Mouse (Mus musculus) megakaryocyte, adult 5-6 weeks (primary cell): ENCODE data around the gene Ggt6. TPM values are rescaled to one million over a fixed set of nuclear protein-coding genes. Genes with fewer than 3 reads are reported as not detected.
"Not testable (repeated sequence)": the region's sequence is repeated elsewhere in the genome, so short reads cannot be mapped to it uniquely, and the experiment has no call there.

Experiments used
- ATAC-seq: 2 replicates; pipeline ENCODE4 v1.8.0; 2016; ENCODE audit warnings: mild to moderate bottlenecking, inconsistent platforms; ENCODE audit not compliant: poor library complexity, severe bottlenecking
- total RNA-seq, 2 experiments: library from RNA; stranded (forward) in 1 of 2; stranded (reverse) in 1 of 2; fragments of 153-499, 151-499 nt in 1 of 2; fragments of 221-1000, 200-1000 nt in 1 of 2; gene quantifications; 2 replicates each; pipeline versions ENCODE4 v1.2.3 to v1.2.4; 2015 to 2017

Gene Ggt6
- total RNA-seq, 2 experiments from 2014 or later, result not detected

DNA sequence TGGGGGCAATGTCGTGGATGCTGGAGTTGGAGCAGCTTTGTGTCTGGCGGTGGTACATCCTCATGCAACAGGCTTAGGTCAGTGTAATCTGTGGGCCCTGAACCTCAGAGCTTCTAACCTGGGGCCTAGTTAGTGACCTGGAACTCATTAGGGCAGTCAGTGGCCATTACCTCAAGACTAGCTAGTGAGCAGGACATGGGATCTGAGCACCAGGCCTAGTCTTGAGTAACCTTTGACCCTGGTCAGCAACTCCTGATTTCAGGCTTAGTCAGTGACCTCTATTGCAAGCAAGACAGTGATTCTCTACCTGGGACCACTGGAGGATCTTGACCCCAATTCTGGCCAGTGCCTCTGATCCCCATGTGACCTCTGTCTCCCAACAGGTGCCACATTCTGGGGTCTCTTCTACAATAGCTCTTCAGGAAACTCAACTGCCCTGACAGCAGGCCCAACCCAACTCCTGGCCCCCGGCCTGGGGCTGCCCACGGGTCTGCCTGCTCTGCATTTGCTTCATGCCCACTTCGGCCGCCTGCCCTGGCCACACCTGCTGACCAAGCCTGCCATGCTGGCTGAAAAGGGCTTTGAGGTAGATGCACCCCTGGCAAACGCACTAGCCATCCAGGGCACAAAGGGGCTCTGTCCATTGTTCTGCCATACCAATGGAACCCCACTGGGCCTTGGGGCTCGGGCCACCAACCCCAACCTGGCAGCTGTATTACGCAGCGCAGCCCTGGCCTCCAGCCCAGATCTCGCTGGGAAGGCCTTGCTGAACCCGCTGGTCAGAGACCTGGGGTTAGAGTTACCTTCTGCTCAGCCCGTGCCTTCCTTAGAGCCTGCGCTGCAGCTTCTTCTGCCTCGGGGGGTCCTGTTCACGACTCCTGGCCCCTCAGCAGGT, 1.7 kb downstream of the Ggt6 start:
- ATAC-seq, result no peak

DNA sequence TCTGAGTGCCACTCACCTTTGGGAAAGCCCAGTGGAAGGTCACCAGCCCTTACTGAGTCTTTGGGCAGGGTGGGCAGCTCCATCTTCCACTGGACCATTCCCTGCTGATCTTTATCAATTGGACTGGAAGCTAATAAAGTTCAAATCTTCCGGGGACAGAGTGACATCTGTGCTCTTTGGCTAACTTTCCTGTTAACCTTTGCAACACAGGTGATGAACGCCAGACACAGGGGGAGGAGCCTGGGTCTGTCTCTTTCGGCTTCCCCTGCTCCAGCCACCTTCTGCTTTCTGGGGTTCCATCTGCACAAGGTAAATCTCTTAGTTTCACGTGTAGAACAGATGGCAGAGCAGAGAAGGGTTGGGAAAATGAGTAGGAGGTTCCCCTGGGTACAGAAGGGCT, 3.1 kb downstream of the Ggt6 start:
- no peak for ATAC-seq

DNA sequence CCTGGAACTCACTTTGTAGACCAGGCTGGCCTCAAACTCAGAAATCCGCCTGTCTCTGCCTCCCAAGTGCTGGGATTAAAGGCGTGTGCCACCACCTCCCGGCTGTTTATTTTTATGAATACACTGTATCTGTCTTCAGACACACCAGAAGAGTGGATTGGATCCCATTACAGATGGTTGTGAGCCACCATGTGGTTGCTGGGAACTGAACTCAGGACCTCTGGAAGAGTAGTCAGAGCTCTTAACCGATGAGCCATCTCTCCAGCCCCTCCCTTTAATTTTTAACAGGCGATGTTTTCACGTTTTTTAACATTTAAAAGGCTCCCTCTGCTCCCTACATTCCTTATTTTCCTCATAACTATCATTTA, 5.3 kb downstream of the Ggt6 start:
- not testable (repeated sequence) for ATAC-seq

DNA sequence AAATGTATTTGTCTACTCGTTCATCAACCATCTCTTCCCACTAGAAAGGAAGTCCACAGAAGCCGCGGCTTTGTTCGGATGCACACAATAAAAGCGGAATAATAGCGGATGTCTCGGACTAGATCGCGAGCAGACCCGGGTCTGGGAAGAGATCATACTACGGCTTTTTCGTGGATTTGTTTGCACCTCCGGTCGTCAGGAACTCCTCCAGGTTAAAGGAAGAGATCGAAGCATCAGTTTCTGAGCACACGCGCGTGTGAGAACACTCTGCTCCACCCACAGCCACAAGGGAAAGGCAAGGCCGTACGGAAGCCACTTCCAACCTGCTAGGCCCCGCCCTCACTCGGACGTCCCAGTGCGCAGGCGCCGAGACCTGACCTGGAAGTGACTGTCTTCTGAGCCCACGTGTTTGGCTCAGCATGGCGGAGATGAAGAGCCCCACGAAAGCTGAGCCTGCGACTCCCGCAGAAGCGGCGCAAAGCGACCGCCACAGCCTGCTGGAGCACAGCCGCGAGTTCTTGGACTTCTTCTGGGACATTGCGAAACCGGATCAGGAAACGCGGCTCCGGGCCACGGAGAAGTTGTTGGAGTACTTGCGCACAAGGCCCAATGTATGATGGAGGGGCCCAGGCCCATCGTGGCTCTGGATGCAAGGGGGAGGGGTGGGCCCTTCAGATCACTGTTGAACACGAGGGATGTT, 5.8 kb downstream of the Ggt6 start, which contains the start of gene Mybbp1a:
Gene Mybbp1a, plus strand, starts transcription at position 391 of the 700 bp plus-strand sequence.
- ATAC-seq, result peak; percentile 99

DNA sequence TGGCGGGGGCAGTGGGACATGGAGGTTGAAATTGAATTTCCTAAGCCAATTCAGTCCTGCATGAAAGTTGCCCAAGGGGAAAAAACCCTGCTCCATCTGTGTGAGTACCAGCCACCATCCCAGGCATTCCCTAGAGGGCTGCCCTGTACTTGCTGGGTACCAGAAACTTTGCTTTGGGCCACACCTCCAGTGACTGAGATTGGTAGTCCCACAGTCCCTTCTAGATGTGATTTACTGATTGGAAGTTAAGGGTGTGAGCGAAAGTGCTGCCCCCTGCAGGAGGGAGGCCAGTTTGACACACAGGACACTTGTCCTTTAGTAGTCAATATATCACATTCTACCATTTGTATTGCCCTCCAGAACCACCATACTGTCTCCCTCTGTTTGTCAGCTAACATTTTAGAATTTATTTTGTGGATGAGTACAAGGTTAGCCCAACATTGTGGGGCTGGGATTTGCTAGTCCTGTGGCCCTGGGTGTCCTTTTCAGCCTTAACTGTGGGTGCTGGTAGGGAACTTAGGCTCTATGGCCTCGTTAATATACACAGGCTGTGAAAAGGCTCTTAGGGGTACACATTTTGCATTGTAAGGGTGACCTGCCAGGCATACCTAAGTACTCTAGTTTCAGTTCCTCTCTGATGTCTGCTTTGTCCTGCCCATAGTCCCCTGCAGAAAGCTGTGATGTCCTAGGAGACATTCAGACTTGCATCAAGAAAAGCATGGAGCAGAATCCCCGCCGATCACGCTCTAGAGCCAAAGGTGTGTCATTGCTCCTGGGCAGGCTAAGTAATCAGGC, 11.2 kb downstream of the Ggt6 start:
- ATAC-seq, result peak; percentile 72

DNA sequence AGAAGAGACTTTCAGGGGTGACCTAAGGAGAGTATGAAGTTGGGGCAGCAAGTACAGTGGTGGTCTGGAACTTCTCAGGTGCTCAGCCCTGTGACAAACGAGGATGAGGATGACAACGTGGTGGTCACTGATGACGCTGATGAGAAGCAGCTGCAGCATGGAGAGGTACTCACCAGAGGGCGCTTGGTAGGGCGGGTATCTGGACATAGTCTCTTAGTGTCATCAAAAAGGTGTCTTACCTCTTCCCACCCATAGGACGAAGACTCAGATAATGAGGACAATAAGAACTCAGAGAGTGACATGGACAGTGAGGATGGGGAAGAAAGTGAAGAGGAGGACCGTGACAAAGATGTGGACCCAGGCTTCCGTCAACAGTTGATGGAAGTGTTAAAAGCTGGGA, 12.1 kb downstream of the Ggt6 start:
- 0 out of 2 replicates have a peak, but pooled peaks have one; percentile 22 for ATAC-seq

DNA sequence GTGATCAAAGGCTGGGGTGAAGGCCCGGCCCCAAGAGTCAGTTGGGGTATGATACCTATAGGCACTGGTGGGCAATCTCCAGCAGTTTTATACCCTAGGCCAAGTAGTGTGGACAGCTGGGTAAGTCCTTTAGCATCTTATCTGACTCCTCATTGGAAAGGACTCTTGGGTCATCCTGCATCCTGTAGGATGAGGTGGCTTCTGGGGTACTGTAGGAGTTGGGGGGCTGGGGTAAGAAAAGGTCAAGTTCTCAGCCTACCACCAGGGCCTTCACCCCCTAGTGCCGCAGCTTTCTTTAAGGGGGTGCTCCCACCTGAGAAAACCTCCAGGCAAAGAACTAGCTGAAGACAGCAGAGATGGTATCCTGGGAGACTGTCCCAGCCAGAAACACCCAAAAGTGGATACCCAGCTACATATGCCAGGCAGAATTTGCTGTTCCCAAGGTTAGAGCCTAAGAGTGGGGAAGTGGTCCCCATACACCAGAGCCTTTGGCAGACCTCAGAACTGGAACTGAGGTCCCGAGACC, 16.9 kb downstream of the Ggt6 start:
- no peak for ATAC-seq

DNA sequence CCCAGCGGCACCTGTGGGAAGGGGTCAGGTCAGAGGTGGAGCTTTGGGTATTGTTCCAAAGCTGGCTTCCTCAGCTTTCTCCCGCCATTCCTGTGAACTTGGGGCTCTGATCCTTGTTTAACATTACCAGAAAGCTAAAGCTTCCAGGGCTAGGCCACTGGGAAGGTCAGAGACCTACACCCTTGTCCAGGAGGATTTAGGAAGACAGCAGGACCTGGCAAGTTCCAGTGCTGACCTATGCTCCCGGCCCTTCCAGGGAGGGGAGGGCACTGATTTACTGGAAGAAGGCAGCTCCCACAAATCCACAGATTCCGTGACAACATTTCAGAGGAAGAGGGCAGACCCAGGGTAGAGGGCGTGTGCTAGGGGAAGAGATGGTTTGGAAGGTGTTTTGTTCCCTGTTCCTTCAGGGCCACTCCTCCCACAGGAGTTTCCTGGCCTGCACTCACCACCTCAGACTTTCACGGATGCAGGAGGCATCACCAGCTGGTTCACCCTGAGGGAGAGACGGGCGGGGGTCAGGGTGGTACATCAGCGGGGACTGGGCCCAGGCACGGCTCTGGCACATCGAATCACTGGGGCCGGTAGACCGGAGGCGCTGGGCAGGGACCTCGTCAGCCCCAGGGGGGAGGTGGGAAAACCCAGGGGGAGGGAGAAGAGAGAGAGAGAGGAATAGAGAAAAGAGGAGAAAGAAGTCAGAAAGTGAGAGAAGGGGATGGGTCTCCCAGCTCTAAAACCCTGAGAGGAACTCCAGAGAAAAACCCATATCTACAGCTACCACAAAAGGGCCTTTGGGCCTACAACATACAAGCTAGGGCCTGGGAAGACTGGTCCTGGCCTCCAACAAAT, 18.0 kb downstream of the Ggt6 start:
- ATAC-seq, result no peak

DNA sequence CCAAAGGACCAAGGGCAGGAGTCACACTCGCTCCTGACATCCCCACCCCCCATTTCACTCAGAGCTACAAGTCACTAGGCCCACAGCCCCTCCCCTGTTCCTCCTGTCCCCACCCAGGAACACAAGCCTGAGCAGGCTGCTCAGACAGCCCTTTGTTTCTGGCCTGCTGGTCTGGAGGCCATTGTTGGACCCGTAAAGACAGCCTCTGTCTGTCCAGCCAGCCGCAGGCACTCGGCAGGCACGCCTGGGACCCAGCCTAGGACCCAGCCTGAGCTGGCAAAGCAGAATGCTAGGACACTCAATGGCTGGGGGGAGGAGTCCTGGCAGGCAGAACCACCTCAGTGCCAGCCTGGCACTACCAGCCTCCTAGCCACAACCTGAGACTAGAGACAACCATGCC, 20.4 kb downstream of the Ggt6 start:
- ATAC-seq, result no peak

DNA sequence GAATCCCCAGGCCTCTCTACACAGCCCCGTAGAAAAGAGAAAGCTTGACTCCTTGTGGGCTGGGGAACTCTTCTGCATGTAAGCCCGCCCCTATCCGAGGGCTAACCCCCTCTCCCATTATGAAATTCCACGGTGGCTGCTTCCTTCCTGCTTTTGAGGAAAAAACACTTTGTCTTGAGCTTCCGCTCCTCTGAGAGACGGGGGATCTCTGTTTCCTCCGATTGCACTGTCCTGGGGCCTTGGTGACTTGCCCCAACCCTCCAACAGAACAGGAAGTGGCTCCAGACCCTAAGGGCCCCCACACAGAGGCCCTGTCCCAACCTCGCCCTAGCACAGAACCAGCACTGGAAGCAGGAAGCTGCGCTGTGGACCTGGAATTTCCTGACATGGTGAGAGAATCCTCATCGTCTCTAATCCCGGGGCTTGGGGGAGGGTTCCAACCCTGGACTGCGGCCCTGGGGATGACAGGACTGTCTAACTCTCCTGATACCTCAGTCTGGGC, 22.7 kb downstream of the Ggt6 start:
- peak; percentile 74 for ATAC-seq

DNA sequence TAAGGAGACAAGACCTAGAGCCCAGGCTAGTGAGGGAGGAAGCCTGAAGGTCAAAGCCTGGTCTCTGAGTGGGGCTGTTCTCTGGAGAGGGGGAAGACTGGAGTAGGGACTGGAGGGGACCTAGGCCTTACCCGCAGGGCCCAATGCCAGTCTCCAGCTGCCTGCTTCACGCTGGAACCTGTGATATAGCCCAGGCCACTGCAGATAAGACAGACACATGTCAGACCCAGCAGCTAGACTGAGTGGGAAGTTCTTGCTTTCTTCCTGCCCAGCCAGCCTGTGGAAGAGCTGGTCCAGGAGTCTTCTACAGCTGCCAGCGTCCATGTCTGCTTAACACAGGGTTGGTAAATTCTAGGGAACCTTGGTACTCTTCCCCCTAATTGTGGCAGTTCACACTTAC, 23.2 kb downstream of the Ggt6 start:
- peak; percentile 23 for ATAC-seq

DNA sequence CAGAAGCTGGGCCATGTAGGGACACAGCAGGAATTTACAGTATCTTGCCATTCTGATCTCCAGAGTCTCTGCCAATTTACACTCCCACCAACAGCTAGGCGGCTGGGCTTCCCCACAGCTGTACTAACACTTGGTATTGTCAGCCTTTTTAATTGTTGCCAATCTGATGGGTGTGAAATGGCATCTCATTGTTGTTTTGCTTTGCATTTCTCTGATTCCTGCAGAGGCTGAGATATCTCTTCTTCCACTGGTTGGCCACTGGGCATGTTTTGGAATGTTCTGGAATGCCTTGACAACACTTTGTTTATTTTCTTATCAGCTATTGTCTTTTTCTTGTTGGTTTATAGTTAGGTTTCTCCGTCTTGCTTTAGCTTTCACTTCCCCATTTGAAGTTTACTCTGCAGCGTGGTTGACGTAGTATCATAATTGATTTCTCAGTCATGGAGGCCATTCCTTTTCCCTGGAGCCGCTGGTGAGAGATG, 26.2 kb downstream of the Ggt6 start:
- ATAC-seq, result no peak

DNA sequence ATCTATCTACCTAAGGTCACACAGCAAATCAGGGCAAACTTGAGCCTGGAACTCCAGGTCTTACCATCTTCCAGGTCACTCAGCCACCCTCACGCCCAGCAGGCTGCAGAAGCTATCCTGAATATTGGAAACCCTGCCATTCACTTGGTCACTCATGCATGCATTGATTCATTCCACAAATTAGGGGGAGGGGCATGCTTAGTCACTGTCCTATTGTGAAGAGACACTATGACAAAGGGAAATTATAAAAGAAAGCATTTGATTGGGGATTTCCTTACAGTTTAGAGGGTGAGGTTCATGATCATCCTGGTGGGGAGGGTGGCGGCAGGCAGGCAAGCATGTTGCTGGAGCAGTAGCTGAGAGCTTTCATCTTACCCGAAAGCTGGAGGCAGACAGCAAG, 29.5 kb downstream of the Ggt6 start:
- ATAC-seq, result no peak

DNA sequence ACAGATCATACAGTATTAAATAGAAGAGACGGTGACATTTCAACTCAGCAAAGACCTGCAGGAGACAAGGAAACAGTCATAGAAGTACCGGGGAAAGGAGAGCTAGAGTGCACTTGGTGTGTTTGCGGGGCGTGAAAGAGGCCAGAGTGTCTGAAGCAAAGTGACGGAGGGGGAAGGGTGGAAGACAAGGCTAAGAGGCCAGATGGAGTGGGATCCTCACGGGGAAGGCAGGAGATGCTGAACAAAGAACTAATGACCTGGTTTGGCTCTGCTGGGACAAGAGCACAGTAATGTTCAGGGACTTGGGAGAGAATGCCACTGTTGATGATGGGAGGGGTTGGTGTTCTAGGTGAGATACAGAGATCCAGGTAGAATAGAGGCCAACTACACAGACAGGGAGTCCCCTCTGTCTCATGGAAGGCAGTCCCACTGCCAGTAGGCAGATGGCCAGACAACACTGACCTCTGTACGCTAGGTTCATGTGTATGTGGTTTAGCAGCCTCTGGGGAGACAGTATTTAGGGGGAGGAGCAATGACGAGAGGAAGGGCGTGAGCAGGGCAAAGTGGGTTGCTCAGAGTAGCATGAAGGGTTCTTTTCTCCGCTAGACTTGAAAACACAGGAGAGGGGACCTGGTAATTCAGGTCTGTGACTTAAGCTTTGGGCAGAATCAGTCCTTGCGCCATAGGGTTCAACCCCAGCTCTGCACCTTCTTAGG, 30.8 kb downstream of the Ggt6 start:
- ATAC-seq, result peak; percentile 65

DNA sequence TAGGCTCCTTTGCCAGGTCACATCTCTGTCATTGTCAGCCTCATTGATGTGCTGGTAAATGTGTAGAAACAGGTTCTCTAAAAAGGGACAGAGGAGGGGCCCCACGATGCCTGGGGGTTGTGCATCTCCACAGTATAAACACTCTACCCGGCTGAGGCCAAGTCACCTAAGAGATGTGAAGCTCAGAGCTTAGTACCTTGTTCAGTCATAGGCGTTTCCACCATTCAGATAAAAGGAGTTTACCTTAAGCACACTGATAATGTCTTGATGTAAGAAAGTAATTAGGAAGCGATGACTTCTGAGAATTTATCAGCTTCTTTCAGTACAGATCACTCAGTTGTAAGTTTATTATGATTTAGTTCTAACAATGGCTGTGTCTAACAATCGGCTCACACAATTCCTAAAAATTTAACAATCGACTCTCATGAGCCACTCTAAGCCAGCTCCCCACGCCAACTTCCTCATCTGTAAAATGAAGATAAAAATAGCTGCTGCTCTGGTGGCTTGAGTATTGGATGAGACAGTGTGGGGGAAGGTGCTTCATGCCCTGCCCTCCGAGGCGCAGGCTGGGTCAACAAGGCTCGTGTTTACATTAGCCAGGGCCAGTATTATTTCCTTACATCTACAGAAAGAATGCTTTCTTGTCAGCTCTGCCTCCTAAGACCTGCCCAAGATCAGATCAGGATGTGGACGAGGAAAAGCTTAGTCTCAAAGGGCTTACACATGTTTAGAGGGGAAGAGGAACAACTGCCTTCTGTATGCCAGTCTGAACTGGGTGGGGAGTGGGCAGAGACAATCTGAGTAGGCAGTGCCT, 31.6 kb downstream of the Ggt6 start:
- peak; percentile 76 for ATAC-seq

DNA sequence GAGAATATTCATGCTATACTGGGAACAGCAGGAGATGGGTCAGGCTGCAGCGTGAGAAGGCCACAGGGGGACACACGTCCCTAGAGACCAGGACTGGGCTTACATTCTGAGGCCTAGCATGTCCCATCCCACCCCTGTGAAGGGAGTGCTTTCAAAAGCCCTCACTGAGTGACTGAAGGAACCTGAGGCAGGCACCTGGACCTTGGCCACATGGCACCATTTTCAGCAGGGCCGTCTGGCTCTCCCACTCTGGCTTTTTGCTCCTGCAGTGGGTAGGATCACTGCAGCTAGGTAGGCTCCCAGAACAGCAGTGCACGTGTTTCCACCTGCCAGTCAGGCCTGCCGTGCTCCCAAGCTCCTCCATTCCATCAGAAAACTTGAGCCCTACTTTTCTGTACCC, 33.2 kb downstream of the Ggt6 start:
- no peak for ATAC-seq

DNA sequence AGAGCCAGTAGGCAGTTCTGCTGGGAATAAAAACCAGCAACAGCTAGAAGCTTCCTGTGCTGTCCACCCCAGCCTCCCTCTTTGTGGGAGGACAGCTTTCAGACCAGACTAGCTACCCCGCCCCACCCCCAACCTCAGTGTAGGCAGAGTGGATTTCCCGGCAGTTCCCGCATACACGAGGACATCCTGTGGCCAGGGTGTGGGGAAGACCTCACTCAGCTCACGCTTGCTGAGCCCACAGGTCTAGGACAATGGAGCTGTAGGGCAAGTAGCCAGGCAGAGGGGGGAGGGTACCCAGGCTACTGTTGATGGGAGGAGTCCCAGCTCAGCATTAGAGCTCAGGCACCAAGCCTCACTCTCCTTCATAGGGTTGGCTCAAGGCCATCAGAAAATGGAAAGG, 33.9 kb downstream of the Ggt6 start:
- no peak for ATAC-seq

DNA sequence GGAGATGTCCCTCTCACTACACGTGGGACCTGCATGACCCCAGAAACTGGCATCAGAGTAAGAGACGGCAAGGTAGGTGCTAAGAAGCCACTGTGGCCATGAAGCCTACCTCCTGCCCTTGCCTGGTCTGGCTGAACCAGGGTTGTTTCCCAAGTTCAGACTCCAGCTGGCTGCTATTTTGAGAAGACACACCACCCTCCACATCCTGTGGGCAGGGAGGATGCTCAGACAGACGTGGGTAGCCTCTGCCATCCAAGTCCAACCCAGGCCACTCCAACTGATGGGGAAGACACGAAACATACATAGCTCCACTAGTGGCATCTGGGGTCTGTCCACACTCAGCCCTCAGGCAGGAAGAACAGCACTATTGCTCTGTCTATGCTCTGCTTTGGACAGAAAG, 34.7 kb downstream of the Ggt6 start:
- no peak for ATAC-seq
